Mouse (Mus musculus) bone marrow macrophage, adult 2 months (primary cell): Measurements from ENCODE around the gene Cask.

Experiments
- CTCF ChIP-seq: IDR thresholded peaks from 2 replicates; pipeline ENCODE4 v1.5.1; 2012; ENCODE audit warnings: low read depth, mild to moderate bottlenecking, low read length, moderate library complexity
- POLR2A ChIP-seq: IDR thresholded peaks from 2 replicates; pipeline ENCODE4 v1.6.1; 2012; ENCODE audit warnings: mild to moderate bottlenecking, low read depth, low read length, borderline replicate concordance

GRCm38 (mm10) chrX:13720296-13720829, 130.8 kb downstream of the Cask start:
- no peak for TF ChIP-seq CTCF
- no peak for TF ChIP-seq POLR2A
